Mouse (Mus musculus): ENCODE measurements around the gene Carmil1. TPM values are rescaled to one million over a fixed set of nuclear protein-coding genes. Genes with fewer than 3 reads are reported as not detected.

The Carmil1 gene
- total RNA-seq, 2 experiments from 2014 or later: 2.9 to 3.8 TPM

DNA sequence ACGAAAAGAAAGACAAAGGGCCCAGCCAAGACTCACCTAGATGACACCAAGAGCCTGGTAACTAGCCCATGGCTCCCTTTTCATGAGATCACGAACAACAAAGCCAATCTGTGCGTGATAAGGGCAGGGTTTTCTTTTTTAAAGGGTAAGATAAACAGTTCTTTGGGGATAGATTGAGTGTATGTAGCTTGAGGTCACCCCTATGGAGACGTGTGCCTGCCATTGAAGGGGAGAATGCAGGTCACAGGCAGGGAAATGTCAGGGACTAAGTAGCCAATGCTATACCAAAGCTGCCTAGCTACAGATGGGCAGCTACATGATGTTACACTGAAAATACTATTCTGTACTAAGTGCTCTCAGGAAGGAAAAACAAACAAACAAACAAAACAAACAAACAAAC is 120.6 kb downstream of the Carmil1 start:
- intact Hi-C loops (cut with DNase I; ENCODE audit: low total_unique reads): no loop called here
- DNase-seq: no peak

DNA sequence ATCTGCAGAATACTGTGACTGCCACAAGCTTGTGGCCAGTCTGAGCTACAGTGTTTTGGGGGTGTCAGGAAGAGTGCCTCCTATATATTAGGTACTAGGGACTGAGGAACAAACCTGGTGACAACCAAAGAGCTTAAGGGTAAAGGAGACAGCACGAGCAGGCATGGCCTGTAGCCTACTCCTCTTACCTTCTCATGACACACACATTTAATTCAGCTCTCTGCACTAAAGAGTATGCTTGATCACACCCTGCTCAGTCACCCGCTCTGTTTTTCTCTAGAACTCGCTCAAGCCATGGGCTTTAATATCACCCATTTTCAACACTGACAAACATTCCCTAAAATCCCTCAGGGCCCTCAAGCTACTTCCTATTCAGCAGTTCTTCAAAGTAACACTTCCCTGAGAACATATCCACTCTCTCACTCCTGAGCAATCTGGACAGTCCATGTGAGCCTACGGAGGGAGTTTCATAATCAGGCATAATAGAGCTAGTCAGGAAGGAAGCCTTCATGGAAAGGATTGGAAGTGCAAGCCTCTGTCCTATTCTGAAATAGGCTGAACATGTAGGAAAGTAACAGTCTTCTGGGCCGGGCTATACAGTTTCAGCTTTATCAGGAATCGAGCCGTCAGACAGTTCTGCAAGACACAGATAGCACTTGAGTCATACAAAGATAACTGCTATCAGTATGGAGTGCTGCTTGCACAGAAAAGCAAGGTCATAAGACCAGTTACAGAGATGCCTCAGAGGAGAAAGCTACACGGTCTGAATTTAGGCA is 121.2 kb downstream of the Carmil1 start:
- intact Hi-C loops (cut with DNase I; ENCODE audit: low total_unique reads): no loop called here
- DNase-seq: no peak

DNA sequence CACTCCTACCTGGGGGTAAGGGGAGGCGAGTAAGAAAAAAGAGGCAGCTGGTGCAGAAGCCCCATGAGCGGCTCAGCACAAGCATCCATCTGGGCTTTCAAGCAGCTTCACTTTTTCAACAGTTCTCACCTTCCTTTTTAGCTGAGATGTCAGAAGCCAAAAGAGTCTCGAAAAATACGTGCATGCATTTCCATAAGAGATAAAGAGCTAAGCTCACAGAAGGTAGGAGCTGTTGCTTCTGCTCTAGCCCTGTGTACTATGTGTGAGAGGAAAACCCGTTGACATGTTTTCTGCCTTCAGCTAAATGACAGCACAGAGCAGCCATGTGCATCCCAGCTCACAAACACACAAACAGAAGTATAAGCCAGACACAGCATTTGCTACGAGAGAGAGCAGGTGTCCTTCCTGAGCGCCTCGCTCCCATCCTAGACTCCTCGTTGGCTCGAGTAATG is 123.0 kb downstream of the Carmil1 start:
- no peak for DNase-seq
- intact Hi-C loops (cut with DNase I; ENCODE audit: low total_unique reads): no loop called here

DNA sequence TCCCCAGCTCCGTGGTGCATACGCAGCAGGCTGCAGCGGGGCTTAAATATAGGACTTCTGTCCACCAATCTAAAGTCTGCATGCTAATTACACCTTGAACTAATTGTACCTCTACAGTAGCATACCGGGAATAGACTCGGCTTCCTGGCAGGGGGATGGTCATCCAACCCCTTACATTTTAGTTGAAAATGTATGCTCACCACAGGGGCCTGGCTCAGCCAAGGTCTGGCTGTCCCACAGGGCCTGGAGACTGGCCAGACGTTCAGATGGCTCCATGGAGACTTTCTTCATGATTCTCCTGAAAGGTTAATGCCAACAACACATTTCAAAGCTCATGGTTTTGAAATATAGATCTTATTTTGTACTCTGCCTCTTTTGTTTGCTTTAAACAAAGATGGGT is 125.4 kb downstream of the Carmil1 start:
- intact Hi-C loops (cut with DNase I; ENCODE audit: low total_unique reads): no loop called here
- no peak for DNase-seq

DNA sequence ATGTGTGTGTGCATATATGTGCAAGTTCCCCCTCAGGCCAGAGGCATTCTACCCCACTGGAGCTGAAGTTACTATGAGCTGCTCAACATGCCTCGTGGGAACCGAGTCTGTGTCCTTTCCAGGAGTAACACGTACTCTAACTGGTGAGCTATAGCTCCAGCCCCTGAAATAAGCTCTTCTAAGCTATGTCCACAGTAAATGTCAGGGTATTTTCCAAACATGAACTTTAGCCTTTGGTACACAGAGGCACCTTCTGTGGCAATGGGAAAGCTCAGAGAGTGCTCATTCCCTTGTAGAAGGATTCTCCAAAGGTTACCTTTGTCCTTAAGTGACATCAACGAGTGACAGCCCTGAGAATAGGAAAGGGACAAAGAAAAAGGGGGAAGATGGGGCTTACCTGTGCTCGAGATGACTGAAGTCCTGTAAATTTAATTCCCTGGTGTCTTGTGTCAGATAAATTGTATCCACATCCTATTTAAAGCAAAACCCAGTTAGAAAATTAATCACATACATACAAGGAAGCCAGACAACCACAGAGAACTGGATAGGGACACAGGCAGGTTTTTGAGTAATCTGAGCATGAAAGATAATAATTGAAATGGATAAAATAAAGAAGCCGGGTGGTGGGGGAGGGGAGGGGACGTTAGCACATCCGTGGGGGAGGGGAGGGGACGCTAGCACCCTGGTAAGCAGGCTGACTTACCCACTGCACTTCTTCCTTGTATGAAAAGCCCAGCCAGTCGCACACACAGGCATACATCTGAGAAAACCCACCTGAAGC is 126.1 kb downstream of the Carmil1 start:
- no peak for DNase-seq
- intact Hi-C loops (cut with DNase I; ENCODE audit: low total_unique reads): no loop called here

DNA sequence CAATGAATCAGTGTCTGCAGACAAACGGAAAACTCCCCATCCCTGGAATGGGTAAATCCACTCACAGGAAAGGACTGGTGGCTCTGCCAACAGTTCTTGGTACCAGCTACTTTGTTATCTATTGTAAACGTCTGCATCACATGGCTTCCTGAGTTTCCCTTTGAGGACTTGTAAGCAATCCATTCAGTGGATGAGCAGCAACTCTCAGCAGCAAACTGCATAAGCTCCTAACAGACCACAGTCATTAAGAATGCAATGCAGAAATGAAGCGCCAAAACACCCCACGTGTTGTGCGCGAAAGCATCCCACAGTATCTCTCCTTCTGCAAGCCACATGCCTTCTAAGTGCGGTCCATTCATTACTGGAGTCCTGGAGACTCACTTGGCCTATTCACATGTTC is 128.0 kb downstream of the Carmil1 start:
- no peak for DNase-seq
- intact Hi-C loops (cut with DNase I; ENCODE audit: low total_unique reads): no loop called here

DNA sequence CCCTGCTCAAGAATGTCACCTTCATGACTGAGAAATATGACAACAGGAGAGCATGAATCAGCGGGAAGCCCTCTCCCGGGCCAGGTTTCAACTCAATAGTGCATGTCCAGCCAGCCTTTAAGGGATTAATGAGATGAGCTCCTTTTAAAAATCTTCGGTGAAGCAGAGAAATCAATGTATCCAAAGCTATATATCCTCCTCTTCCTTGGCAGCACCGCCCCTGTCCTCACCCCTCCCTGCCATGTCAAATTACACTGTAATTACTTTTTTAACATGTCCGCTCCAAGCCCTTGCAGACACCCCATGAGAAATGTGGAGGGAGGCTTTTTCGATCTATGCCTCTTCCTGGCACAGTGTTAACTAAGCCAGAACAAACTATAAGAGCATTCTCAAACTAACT is 129.3 kb downstream of the Carmil1 start:
- no peak for DNase-seq
- intact Hi-C loops (cut with DNase I; ENCODE audit: low total_unique reads): no loop called here

DNA sequence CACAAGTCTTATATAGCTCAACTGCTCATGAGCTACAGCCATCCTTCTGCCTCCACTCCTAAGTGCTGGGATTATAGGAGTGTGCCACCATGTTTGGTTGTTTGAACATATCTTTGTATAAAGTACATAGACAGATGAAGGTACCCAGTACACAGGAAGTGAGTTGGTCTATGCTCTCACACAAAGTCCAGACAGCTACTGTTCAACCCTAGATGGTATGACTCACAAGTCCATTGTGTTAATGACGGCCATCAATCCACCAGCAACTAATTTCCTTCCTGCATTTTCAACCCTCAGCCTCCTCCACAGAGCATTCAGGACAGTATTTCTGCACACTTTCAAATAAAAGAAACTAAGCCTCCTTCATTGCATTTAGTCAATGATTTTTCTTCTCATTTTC is 132.0 kb downstream of the Carmil1 start:
- no peak for DNase-seq
- intact Hi-C loops (cut with DNase I; ENCODE audit: low total_unique reads): no loop called here

DNA sequence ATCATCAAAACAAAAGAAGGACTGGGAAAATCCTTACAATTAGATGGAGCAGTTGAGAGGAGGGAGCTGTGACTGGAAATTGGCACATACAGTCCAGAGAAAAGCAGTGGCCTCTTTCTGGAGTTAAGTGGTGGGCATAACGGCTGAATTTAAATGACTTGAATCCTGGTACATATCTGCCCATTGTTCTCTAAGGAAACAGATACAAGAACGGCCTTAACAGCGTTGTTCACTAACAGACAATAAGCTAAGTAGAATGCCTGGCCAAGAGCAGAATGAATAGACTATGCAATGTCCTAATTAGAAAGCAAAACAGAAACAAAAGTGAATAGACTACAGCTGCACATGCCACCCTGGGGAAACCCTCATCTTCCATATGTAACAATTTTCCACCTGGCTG is 133.6 kb downstream of the Carmil1 start:
- DNase-seq: no peak
- intact Hi-C loops (cut with DNase I; ENCODE audit: low total_unique reads): no loop called here

DNA sequence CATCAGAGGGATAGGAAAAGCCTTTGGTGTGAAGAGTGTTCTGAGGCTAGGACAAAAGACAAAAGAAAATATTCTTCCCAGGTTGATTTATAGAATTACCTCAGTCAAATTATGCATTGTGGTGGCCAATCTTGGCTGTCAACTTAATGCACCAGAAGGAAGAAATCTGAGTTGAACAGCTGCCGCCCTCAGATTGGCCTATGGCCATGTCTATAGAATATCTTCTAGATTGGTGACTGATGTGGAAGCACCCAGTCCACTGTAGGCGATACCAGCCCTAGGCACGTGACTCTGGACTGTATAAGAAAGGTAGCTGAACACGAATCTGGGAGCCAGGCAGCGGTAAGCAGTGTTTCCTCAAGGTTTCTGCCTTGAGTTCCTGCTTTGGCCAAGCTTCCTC is 134.1 kb downstream of the Carmil1 start:
- DNase-seq: no peak
- intact Hi-C loops (cut with DNase I; ENCODE audit: low total_unique reads): no loop called here

DNA sequence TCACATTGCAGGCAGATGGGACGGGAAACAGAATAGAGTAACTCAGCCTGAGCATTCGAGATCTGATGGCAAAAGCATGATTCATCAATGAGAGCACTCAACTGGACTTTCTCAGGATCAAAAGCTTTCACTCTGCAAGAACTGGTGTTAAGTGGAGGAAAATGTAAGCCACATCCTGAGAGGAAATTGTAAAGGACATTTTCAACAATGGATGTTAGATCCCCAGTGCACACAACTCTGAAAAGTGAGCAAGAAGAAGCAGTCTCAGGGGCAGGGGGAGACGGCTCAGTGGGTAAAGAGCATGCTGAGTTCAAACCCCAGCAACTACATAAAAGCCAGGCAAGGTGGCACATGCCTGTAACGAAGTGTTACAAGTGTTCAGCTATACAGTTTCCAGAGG is 135.7 kb downstream of the Carmil1 start:
- intact Hi-C loops (cut with DNase I; ENCODE audit: low total_unique reads): no loop called here
- DNase-seq: no peak

DNA sequence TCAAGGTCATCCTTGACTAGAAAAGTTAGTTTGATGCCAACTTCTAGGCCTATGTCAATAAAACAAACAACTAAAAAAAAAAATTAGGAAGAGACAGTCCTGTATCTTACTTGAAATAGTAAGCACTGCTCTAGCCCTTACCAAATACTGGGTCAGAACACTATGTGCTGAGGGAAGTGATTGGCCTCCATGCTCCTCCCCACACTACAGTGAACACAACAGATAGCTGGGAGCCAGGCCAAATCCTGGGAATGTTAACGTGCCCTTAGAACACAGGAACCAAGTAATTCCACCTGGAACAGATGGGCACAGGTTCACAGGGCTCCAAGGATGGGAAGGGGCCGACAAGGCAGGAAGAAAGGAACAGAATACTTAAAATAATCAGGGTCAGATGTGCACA is 136.5 kb downstream of the Carmil1 start:
- DNase-seq: no peak

DNA sequence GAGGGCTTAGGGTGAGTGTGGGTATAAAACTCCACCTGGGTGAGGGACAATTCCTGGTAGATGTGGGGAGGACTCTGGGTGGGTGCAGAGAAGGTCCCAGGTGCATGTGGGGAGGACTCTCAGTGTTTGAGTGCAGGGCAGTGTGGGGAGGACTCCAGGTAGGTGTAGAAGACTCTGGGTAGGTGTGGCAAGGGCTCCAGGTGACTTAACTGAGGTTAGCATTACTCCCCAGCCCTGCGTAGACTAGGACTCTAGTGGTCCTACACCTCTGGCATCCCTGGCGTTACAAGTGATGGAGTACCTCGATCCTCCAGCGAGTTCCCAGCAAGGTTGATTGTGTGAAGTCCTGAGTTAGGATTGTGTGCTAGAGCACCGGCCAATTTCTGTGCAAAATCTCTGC is 143.8 kb downstream of the Carmil1 start:
- no peak for DNase-seq
- intact Hi-C loops (cut with DNase I; ENCODE audit: low total_unique reads): no loop called here

More for the DNA sequence above, 136.5 kb downstream of the Carmil1 start:
- intact Hi-C loops (cut with DNase I; ENCODE audit: low total_unique reads): no loop called here

DNA sequence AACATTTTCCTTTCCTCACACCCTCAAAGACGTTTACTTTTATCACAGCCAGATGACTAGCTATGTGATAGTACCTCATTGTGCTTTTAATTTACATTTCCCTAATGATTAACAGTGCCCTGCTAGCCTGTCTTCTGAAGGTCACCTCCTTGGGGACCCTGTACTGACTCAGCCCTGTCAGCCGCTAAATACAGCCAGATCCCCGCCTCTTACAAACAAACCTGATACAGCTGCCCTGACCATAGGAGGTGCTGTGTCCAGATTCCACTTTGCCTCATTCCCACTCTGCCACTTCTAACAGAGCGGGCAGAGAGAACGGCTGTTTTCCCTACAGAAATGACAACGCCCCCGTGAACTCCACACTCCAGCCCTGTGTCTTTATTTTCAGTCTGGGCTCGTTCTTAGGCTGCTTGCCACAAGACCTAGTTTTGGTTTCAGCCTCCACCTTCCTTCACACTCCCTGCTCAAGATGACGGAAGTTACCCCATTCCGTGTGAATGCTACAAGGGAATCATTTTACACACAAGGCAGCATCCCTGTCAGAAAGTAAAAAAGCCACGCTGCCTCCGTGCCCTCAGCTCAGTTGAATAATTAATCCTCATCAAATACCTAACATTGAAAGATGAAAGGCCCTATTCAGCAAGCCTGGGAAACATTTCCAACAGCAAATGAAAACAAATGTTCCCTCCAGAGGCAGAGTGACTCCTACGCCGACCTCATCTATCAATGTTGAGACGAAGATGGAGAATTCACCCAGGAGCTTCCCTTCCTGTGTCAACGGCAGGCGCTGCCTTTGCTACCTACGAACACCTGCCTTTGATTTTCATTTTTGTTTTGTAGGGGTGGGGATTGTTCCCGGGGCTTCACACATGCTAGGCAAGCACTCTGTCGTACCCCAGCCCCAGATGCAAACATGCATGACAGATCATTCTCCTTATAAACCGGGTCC is 145.0 kb downstream of the Carmil1 start:
- intact Hi-C loops (cut with DNase I; ENCODE audit: low total_unique reads): no loop called here
- DNase-seq: no peak

DNA sequence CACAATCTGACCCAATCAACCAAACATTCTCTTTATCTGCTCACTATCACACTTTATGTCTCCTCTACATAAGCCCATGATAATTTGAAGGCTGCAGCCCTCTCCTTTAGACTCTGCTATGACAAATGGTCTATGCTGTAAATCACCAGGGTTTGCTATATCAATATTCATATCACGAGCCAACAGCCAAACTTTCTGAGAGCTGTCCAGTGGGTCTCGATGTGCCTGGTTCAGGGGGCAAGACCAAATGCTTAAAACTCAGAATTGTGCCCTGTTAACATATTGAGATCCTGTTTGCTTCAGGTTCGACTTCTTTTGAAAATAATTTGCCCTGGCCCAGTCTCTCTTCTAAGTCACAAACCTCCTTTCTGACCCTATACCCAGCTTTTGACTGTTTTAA is 147.7 kb downstream of the Carmil1 start:
- no peak for DNase-seq
- intact Hi-C loops (cut with DNase I; ENCODE audit: low total_unique reads): no loop called here

DNA sequence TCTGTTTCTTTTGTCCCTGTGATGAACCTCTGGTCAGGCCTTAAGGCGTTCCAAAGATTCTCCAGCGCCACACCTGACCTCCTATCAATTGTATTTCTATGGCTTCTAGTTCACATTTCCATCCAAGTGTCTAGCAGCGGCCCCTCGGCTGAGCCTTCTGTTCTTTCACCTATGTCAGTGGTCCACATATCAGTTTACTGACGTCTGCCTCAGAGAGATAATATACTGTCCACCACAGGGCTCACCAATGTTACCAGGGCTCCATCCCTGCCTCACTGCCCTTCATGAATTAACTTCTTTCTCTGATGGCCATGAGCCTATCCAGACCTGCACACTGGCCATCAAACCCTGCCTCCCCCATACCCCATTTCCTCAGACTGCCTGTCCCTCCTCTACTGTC is 149.3 kb downstream of the Carmil1 start:
- intact Hi-C loops (cut with DNase I; ENCODE audit: low total_unique reads): no loop called here
- DNase-seq: no peak

DNA sequence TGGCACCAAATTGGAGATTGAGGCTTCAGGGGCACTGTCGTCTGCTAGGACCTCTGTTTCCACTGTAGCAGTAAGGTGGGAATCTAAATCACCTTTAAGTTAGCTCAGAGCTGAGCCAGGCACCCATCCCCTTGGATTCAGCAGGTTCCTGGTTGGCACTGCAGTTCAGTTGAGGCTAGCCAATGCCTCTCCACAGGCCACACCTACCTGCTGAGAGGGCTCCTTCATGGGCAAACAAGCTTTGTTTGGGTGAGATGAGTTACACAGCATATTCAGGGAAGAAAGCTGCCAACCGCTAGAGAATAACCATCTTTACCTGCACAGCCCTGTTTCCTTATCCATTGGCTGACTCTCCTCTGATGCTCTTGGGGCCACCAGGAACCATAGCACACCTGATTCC is 149.9 kb downstream of the Carmil1 start:
- DNase-seq: no peak
- intact Hi-C loops (cut with DNase I; ENCODE audit: low total_unique reads): no loop called here

DNA sequence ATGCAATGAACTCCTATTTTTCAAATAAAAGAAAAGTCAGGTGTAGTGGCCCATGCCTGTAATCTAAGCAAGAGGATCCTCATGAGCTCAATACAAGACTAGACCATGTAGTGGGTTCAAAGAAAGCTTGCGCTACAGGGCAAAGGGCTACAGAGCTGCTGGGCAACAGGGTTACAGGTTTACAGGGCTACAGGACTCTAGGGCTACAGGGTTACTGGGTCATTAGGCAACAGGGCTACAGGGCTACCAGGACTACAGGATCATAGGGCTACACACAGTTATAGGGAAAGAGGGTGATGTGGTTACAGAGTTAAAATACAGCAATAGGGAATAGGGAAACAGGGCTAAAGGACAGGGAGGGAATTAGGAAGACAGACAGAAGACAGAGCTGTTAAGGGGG is 151.9 kb downstream of the Carmil1 start:
- intact Hi-C loops (cut with DNase I; ENCODE audit: low total_unique reads): no loop called here
- no peak for DNase-seq

DNA sequence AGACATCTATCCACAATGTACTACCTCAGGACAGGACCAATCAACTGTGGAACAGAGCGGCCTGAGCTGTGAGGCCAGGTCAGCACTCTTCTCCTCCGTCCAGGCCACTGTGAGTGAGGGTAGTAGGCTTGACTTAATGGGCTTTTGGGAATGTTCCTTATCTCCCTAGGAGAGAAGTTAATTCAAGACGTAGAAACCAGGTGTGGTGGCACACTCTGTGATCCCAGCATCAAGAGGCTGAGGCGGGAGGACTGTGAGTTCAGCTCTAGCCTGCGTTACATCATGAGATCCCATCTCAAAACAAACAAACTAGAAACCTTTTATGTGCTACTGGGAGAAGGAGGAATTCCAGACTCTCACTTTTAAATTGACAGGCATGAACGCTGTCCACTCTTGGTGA is 154.7 kb downstream of the Carmil1 start:
- no peak for DNase-seq
- intact Hi-C loops (cut with DNase I; ENCODE audit: low total_unique reads): no loop called here

DNA sequence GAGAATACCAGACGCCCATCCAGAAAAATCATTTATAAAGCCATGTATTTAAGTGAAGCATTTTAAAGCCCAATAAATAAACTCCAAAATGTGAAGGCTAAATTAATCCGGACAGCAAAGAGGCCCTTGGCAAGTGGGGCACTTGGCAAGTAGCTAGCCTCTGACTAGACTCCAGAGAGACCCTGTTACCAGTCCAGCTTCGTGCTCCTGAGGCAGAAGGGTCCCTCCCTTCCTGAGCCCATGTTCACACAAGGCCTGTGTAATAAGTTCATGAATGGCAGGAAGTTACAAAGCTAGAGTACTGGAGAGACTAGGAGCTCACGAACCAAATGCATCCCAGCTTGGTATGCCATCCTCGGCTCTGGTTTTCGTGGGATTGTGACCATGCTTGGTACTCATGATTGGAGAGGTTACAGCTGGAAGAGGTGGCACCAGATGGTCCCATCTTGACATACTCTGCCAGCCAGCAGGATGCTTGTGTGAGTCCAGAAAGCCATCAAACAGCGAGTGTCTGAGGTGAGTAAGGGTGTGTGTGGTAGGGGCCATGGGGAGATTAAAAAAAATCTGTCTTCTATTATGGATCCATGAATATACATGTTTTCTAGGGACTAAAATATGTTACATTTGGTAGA is 163.3 kb downstream of the Carmil1 start:
- DNase-seq: no peak
- intact Hi-C loops (cut with DNase I; ENCODE audit: low total_unique reads): no loop called here
